Mouse (Mus musculus): ENCODE data around the gene Adgrl1. TPM values are rescaled to one million over a fixed set of nuclear protein-coding genes. Genes with fewer than 3 reads are reported as not detected.

The Adgrl1 gene
- total RNA-seq, 1 experiment: 119 TPM

GRCm38 (mm10) chr8:83902961-83903666 lies 3.2 kb downstream of the Adgrl1 start:
- H3K27ac ChIP-seq (ENCODE audit: insufficient read depth, low read depth, low read length, poor library complexity, severe bottlenecking): peak overlapping the region; percentile 23
- H3K4me3 ChIP-seq (ENCODE audit: insufficient read depth in 1 of 2, low read depth in 1 of 2, low read length in 2 of 2, poor library complexity in 1 of 2, severe bottlenecking in 1 of 2): peak overlapping the region; percentile 18 to 92
- H3K4me1 ChIP-seq (ENCODE audit: control insufficient read depth in 2 of 2, insufficient read depth in 2 of 2, low read length in 2 of 2, poor library complexity in 1 of 2): peaks cover 5 to 14% of the 10 kb centered on the region in 2 experiments; a peak in 3 of 4 replicates
- in situ Hi-C loops (cut with MboI; ENCODE audit: low sequenced_read_pairs in 2 of 2, unreplicated experiment in 2 of 2): no loop called here
- no peak for DNase-seq (ENCODE audit: low read depth, low spot score)
- TF ChIP-seq ZNF384 (IDR thresholded peaks at IDR 0.05; ENCODE audit: low read depth, low read length) (no peak), ZC3H11A (IDR thresholded peaks at IDR 0.05; ENCODE audit: borderline replicate concordance, low read depth, low read length) (no peak), HCFC1 (IDR thresholded peaks at IDR 0.05; ENCODE audit: borderline replicate concordance, insufficient read depth, low read length) (no peak), MAFK (IDR thresholded peaks at IDR 0.05; ENCODE audit: insufficient read depth, low read depth, low read length) (no peak), CHD2 (IDR thresholded peaks at IDR 0.05; ENCODE audit: low read depth, low read length) (no peak)
- no peaks in the 10 kb centered on the region for H3K9me3 ChIP-seq (ENCODE audit: control insufficient read depth, insufficient read depth, low read depth, low read length)
- peaks cover 14% of the 10 kb centered on the region for H3K36me3 ChIP-seq (ENCODE audit: control insufficient read depth, insufficient read depth, low read length, poor library complexity, severe bottlenecking)
- H3K9ac ChIP-seq (ENCODE audit: insufficient read depth, low read depth, low read length, poor library complexity, severe bottlenecking): peak overlapping the region; percentile 26; the same call in 1 of the 2 replicates

GRCm38 (mm10) chr8:83908583-83908982 lies 8.7 kb downstream of the Adgrl1 start:
- Histone ChIP-seq H3K27ac (ENCODE audit: insufficient read depth, low read depth, low read length, poor library complexity, severe bottlenecking) (no peak overlapping the region), H3K36me3 (ENCODE audit: control insufficient read depth, insufficient read depth, low read length, poor library complexity, severe bottlenecking) (peaks cover 17% of the 10 kb centered on the region), H3K9me3 (ENCODE audit: control insufficient read depth, insufficient read depth, low read depth, low read length) (no peaks in the 10 kb centered on the region), H3K4me3 (ENCODE audit: insufficient read depth in 1 of 2, low read depth in 1 of 2, low read length in 2 of 2, poor library complexity in 1 of 2, severe bottlenecking in 1 of 2) (no peak overlapping the region), H3K9ac (ENCODE audit: insufficient read depth, low read depth, low read length, poor library complexity, severe bottlenecking) (no peak overlapping the region), H3K4me1 (ENCODE audit: control insufficient read depth in 2 of 2, insufficient read depth in 2 of 2, low read length in 2 of 2, poor library complexity in 1 of 2) (peaks cover 2 to 12% of the 10 kb centered on the region in 2 experiments; a peak in 3 of 4 replicates)
- in situ Hi-C loops (cut with MboI; ENCODE audit: low sequenced_read_pairs in 2 of 2, unreplicated experiment in 2 of 2): no loop called here
- no peak for DNase-seq (ENCODE audit: low read depth, low spot score)
- TF ChIP-seq MAFK (IDR thresholded peaks at IDR 0.05; ENCODE audit: insufficient read depth, low read depth, low read length): no peak
- no peak for TF ChIP-seq ZC3H11A (IDR thresholded peaks at IDR 0.05; ENCODE audit: borderline replicate concordance, low read depth, low read length)
- TF ChIP-seq ZNF384 (IDR thresholded peaks at IDR 0.05; ENCODE audit: low read depth, low read length): no peak
- no peak for TF ChIP-seq HCFC1 (IDR thresholded peaks at IDR 0.05; ENCODE audit: borderline replicate concordance, insufficient read depth, low read length)

GRCm38 (mm10) chr8:83909311-83909710 lies 9.4 kb downstream of the Adgrl1 start:
- H3K27ac ChIP-seq (ENCODE audit: insufficient read depth, low read depth, low read length, poor library complexity, severe bottlenecking): no peak overlapping the region
- H3K4me1 ChIP-seq (ENCODE audit: control insufficient read depth in 2 of 2, insufficient read depth in 2 of 2, low read length in 2 of 2, poor library complexity in 1 of 2): peaks cover 0 to 13% of the 10 kb centered on the region in 2 experiments; a peak in 2 of 4 replicates
- no peaks in the 10 kb centered on the region for H3K9me3 ChIP-seq (ENCODE audit: control insufficient read depth, insufficient read depth, low read depth, low read length)
- in situ Hi-C loops (cut with MboI; ENCODE audit: low sequenced_read_pairs in 2 of 2, unreplicated experiment in 2 of 2): no loop called here
- DNase-seq (ENCODE audit: low read depth, low spot score): no peak
- TF ChIP-seq HCFC1 (IDR thresholded peaks at IDR 0.05; ENCODE audit: borderline replicate concordance, insufficient read depth, low read length): no peak
- TF ChIP-seq MAFK (IDR thresholded peaks at IDR 0.05; ENCODE audit: insufficient read depth, low read depth, low read length): no peak
- no peak for TF ChIP-seq ZC3H11A (IDR thresholded peaks at IDR 0.05; ENCODE audit: borderline replicate concordance, low read depth, low read length)
- TF ChIP-seq CHD2 (IDR thresholded peaks at IDR 0.05; ENCODE audit: low read depth, low read length): no peak
- TF ChIP-seq ZNF384 (IDR thresholded peaks at IDR 0.05; ENCODE audit: low read depth, low read length): no peak
- H3K9ac ChIP-seq (ENCODE audit: insufficient read depth, low read depth, low read length, poor library complexity, severe bottlenecking): no peak overlapping the region
- H3K4me3 ChIP-seq (ENCODE audit: insufficient read depth in 1 of 2, low read depth in 1 of 2, low read length in 2 of 2, poor library complexity in 1 of 2, severe bottlenecking in 1 of 2): no peak overlapping the region
- peaks cover 17% of the 10 kb centered on the region for H3K36me3 ChIP-seq (ENCODE audit: control insufficient read depth, insufficient read depth, low read length, poor library complexity, severe bottlenecking)

GRCm38 (mm10) chr8:83911809-83912731 lies 12.2 kb downstream of the Adgrl1 start:
- DNase-seq (ENCODE audit: low read depth, low spot score): no peak
- H3K4me3 ChIP-seq (ENCODE audit: insufficient read depth in 1 of 2, low read depth in 1 of 2, low read length in 2 of 2, poor library complexity in 1 of 2, severe bottlenecking in 1 of 2): no peak overlapping the region
- in situ Hi-C loops (cut with MboI; ENCODE audit: low sequenced_read_pairs in 2 of 2, unreplicated experiment in 2 of 2): no loop called here
- H3K9ac ChIP-seq (ENCODE audit: insufficient read depth, low read depth, low read length, poor library complexity, severe bottlenecking): no peak overlapping the region
- no peak for TF ChIP-seq MAFK (IDR thresholded peaks at IDR 0.05; ENCODE audit: insufficient read depth, low read depth, low read length)
- no peak for TF ChIP-seq ZC3H11A (IDR thresholded peaks at IDR 0.05; ENCODE audit: borderline replicate concordance, low read depth, low read length)
- no peak for TF ChIP-seq HCFC1 (IDR thresholded peaks at IDR 0.05; ENCODE audit: borderline replicate concordance, insufficient read depth, low read length)
- TF ChIP-seq CHD2 (IDR thresholded peaks at IDR 0.05; ENCODE audit: low read depth, low read length): no peak
- TF ChIP-seq ZNF384 (IDR thresholded peaks at IDR 0.05; ENCODE audit: low read depth, low read length): no peak
- H3K4me1 ChIP-seq (ENCODE audit: control insufficient read depth in 2 of 2, insufficient read depth in 2 of 2, low read length in 2 of 2, poor library complexity in 1 of 2): peaks cover 0 to 23% of the 10 kb centered on the region in 2 experiments; a peak in 2 of 4 replicates
- no peak overlapping the region for H3K27ac ChIP-seq (ENCODE audit: insufficient read depth, low read depth, low read length, poor library complexity, severe bottlenecking)
- no peaks in the 10 kb centered on the region for H3K9me3 ChIP-seq (ENCODE audit: control insufficient read depth, insufficient read depth, low read depth, low read length)
- peaks cover 29% of the 10 kb centered on the region; the same call in 1 of the 2 replicates for H3K36me3 ChIP-seq (ENCODE audit: control insufficient read depth, insufficient read depth, low read length, poor library complexity, severe bottlenecking)
